Mouse (Mus musculus) lung, postnatal 4 days (tissue): ENCODE measurements around the gene Adam12.
A peak's percentile ranks its signal among the peaks of the same experiment; 100 is the strongest.

Experiments used
- DNase-seq, 2 experiments: peaks; one replicate each; pipeline ENCODE4 v3.0.0; 2021

The Adam12 gene

DNA sequence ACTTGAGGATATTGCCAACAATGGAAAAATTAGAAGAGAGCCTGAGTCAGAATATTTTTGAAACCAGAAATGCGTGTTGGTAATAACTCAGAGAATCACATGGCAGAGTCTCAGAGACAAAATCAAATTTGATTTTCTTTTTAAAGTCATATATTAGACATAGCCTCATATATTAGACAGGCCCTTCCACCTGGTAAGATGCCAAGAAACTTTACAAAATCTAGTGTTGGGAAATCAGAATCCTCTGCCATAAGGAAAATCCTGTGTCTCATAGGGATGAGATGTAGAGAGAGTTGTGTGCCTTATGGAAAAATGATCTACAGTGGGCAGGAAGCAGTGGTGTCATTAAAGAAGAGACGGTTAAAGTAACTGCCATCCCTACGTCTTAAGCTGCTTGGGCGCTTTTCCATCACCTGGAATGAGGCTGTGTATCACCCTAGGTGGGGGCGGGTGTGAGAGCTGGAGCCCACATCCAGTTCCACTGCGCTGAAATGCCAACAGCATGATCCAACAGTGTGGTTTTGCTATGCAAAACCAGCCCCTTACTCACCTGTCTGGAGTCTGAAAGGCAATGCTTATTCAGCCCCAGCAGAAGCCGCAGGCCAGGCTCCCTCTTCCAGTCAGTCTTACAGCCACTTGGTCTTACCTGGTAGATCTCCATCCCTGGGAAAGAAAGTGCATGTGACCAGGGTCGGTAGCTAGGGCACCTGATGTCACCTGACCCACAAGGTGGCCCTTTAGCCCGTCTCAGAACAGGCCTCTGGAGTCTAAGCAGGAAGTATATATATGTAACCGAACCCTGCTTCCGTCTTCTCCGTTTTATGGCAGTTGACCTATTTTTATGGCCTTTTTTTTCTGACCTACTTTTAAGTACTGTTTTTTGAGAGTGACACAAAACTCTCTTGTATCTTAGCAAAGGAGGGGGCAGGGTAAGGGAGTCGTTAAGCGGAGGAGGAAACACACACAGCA is at the start of gene Adam12:
Adam12 (minus strand) TSS at position 769 of the 969 bp plus-strand sequence.
- no peak for DNase-seq

- DNase-seq: no peak
Observed at GRCm38 (mm10) chr7:134272956-134273355, 41.0 kb upstream of the Adam12 start.

- DNase-seq: no peak
Observed at GRCm38 (mm10) chr7:134272421-134272820, 40.5 kb upstream of the Adam12 start.

- no peak for DNase-seq
Observed at GRCm38 (mm10) chr7:134265783-134266182, 33.8 kb upstream of the Adam12 start.

DNA sequence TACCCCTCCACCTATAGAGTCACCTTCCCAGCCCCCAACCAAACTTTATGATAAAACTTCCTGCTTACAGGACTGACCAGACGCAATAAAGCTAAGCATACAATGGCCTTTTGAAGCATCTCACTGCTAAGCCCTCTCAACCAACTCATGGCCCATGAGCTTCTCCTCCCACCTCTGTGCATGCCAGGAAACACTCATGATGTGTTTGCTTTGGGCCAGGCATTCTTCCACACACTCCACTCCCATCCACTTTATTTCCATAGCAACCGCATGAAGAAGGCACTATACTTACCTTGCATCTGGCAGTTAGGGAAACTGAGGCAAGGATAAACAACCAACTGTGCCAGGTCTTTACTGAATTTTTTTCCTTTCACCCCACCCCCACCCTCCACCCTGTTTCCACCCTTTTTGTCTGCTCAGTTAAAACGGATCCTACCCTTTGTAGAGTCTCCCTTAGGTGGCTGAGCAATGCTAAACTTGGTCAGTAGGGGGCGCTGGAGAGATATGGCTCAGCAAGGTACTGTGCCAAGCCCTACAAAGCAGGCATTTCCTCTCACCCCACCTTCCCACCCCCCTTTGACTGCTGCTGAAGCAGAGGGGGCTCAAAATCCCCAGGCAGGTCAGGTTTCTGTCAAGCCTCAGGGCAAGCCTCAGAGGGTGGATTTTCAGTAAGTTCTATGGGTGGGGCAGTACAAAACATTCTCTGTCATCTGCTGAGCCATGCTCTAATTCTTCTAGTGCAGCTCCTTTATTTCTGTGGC is 31.4 kb upstream of the Adam12 start:
- peak; percentile 71 to 81 for DNase-seq

- peak; percentile 63 to 64 for DNase-seq
Observed at GRCm38 (mm10) chr7:134261003-134261701, 29.2 kb upstream of the Adam12 start.

DNA sequence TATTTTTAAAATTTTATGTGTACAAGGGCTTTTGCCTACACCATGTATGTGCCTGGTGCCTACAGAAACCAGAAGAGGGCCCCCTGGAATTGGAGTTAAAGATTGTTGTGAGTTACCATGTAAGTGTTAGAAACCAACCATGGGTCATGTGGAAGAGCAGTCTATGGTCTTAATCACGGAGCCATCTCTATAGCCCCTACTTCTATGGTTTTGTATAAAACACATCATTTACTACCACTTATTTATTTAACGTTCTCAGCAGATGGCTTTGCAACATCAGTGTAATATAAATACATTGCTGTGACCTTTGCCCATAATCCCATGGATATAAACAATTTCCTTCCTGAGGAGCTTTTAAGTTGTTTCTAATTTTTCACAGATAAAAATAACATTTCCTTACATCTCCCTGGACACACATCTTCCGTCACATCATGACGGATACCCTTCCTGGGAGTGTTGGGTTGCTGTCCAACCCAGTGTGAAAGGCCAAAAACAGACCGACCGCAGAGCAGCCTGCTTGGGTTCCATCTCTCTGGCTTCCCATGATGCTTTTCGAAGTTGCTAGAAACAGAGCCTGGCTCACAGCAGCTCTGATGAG is 18.4 kb upstream of the Adam12 start:
- DNase-seq: peak; percentile 28 to 69

GRCm38 (mm10) chr7:134248041-134248440 is 16.1 kb upstream of the Adam12 start:
- DNase-seq: no peak

DNA sequence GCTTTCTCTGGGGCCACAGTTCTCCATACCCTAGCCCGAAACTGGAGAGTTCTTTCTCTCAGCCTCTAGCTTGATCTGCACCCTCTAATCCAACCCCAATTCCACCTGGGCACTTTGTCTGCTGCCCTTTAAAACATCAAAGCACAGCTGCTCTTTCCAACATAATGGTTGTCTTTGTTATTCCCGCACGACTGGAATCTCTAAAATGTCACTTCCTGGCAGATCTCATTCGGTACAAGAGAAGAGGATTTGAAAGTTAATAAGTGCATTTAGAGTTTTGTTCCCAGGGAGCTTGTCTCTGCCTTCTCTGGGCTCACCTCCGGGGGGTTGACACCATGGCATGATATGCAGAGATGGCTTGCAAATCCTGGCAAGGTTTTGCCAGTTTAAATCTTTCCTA is 14.7 kb upstream of the Adam12 start:
- DNase-seq: no peak

DNA sequence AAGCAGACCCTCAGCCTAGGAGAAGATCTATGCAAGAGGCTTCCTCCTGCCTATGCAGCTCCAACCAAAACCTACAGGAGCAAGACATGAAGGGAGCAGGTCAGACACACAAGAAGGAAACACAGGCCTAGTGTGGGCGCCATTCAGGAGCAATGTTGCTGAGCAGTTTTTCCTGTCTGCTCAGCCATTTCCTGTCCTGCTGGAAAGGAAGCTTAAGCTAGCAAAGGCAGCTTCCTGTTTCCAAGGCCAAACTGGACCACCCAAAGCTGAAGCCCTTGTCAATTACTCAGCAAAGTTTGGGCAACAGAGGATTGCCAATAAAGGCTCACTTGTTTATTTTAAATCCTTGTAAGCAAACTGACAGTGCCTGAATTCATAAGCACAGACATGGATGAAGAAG is 10.8 kb upstream of the Adam12 start:
- peak in 1 of 2 experiments; percentile 59 for DNase-seq

DNA sequence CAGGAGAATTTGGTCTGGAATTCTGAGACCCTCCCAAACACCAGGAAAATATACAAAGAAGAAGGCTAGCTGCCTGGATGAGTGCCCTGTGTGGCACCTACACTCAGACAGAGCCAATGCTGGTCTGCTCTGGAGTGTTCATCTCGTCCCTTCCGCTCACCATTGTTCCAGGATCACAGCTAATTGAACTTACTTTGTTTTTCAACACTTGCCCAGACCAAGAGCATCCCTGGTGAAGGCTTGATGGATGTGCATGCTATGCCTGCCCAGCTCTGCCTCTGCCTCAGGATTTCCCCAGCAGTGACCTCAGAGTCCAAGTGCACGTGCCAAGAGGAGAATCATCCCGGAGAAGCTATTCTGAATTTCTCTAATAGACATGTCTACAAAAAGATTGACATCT is 9.3 kb upstream of the Adam12 start:
- peak; percentile 35 to 67 for DNase-seq

DNA sequence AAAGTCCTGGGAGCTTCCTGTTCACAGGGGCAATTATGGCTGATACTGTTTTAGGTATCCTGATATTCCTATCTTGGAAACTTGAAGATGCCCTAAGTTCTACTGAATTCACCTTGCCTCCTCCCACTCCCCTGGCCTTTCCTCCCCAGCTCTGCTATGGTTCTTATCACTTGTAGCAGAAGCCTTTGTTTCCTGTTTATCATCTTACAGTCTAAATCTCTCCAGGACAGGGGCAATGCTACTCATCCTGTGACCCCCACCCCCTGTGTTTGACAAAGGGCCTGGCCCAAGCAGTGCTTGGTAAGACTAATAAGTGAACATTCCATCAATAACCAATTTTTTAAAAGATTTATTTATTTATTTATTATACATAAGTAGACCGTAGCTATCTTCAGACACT is 8.6 kb upstream of the Adam12 start:
- DNase-seq: peak in 1 of 2 experiments; percentile 35

GRCm38 (mm10) chr7:134238863-134239262 is 6.9 kb upstream of the Adam12 start:
- no peak for DNase-seq

- DNase-seq: no peak
Observed at GRCm38 (mm10) chr7:134237356-134237755, 5.4 kb upstream of the Adam12 start.

DNA sequence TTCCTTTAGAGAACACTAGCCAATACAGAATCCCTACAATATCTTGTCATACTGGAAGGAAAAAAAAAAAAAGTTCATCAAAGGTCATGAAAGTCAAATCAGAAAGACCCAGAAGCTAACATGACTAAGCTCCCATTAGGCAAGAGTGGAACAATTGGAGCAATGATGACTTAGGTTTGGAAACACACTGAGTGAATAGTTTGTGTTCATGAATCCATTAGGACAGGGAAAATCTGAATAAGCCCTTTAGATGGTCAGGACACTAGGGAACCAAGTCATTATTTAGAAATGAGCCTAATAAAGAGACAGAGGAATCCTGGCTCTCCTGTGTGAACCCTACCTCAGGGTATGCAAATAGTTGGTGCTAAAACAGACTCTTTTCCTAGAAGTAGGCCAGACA is 4.8 kb upstream of the Adam12 start:
- no peak for DNase-seq

DNA sequence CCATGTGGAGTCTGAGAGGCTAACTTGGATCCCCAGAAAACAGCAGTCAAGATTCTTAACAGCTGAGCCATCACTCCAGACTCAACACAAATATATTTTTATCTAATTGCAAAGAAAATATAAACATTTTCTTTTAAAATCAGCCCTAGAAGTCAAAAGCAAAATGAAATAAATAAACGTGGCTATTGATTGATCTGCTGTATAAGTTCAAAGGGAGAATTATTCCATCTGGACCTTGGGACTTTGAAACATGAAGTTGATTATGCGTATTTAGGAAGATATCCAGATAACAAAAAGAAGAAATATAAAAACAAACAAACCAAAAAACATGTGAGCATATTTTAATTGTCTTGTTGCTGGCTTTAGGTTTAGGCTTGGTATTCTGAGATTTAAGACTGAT is 3.6 kb upstream of the Adam12 start:
- DNase-seq: no peak

GRCm38 (mm10) chr7:134230708-134231107 is 1.2 kb downstream of the Adam12 start:
- no peak for DNase-seq

GRCm38 (mm10) chr7:134229899-134230298 is 2.0 kb downstream of the Adam12 start:
- no peak for DNase-seq

GRCm38 (mm10) chr7:134227773-134228455 is 4.0 kb downstream of the Adam12 start:
- DNase-seq: peak; percentile 69 to 86

DNA sequence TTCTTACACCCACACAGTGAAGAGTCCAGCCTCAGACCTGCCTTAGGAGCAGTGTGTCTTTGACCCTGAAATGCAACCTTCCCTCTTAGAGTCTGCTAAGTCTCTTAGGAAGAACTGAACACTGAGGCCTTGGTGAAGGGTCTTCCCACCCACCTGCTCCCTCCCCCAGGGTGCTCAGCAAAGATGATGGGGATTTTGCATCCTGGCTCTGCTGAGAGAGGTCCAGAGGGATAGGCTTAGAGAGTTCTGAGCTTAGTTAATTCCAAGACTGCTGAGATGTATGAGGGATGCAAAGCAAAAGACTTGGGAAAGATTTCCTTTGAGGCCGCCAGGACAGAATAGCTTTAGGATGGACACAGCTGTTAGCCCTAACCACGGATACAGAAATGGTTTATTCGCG is 4.8 kb downstream of the Adam12 start:
- no peak for DNase-seq

DNA sequence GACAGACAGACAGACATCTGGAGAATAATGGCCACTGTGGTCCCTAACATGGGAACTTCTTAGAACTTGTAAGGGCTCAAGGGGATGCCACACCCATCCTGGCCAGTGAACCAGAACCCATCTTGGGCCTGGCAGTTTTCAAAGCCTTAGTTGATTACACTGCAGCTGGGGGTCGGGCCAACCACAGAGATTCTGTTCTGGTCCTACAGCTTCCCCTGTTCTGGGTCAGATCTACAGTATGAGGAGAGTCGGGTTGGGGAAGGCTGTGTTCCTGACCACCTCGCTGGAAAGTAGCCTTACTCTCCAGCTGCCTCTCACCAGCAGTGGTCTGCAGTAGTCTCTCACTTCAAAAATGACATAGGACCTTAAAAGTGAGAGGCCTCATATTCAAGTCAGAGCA is 5.7 kb downstream of the Adam12 start:
- DNase-seq: no peak
